Mouse (Mus musculus) liver, adult (tissue): ENCODE data around the gene Ubxn2a.

Experiments used
- GATA4 ChIP-seq: IDR thresholded peaks from 2 replicates; pipeline ENCODE4 v1.6.1; 2014; ENCODE audit warnings: mild to moderate bottlenecking, low read length; ENCODE audit not compliant: insufficient replicate concordance

The Ubxn2a gene

DNA sequence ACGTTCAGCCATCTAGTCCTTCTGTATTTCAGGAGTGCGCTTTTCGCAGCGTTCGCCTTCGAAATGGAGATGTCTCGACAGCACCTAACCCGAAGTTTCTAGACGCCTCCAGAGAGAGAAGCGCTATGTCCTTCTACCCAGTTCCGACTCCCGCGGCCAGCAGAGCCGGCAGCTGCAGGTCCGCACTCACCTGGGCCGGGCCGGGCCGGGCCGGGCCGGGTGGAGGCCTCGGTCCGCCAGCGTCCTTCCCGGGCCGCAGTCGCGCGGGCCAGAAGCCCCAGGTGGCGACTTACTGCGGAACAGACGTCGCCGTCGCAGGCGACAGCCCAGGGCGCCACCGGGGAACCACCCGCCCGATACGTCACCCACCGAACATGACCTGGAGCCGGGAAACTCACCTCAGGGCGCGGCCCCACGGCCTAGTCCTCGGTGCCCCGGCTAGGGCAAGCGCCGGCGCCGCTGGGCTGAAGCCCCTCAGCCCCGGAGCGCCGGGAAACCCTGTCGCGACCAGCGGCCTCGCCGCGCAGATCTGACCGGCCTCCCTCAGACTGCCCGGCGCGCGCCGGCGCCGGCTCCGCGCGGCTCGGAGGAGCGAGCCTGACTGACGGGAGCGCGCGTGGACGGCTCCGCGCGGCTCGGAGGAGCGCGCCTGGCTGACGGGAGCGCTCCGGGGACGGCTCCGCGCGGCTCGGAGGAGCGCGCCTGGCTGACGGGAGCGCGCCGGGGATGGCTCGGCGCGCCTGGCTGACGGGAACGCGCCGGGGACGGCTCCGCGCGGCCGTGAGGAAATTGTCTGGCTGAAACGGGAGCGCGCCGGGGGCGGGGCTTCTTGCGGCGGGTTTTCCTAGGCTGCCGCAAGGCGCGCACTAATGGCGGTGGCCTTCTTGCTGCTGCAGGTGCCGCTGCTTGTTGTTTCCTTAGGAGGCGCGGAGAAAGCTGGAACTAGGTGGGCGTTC, at the start of gene Ubxn2a:
Gene Ubxn2a (minus strand): TSS at position 755 of the 956 bp plus-strand sequence.
- TF ChIP-seq GATA4 = no peak

DNA sequence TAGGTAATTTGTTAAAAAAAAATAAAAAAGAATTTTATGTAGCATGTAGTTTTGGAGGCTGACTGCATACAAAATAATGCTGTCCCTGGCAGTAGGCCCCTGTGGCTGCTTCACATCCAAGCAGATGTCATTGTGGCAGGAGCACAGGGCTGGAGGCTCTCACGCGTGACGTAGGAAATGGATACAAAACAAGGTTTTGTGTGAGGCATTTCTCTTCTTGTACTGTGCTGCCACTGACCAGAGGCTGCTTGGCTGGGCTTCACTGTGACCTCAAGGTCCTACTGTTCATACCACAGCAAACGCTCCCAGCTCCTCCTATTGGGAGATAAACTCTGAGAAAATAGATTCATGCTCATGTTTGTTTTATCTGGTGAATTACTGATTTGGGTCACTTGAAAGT, 45.7 kb upstream of the Ubxn2a start:
- TF ChIP-seq GATA4 = no peak

DNA sequence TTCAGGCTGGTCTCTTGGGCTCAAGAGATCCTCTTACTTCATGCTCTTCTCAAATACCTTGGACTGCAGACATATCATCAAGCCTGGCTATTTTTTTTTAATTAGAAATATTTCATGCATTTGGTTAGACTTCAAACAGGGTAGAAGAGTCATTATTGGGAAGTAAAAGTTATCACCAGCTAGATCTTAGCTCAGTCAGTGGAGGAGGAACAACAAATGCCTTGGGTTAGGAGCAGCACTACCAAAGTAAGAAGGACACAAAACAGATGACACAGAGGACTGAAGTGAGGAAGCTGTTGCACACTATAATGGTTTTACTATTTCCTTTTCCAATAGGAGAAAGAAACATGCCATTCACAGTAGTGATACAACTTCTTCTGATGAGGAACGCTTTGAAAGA, 44.8 kb upstream of the Ubxn2a start:
- TF ChIP-seq GATA4 = no peak

DNA sequence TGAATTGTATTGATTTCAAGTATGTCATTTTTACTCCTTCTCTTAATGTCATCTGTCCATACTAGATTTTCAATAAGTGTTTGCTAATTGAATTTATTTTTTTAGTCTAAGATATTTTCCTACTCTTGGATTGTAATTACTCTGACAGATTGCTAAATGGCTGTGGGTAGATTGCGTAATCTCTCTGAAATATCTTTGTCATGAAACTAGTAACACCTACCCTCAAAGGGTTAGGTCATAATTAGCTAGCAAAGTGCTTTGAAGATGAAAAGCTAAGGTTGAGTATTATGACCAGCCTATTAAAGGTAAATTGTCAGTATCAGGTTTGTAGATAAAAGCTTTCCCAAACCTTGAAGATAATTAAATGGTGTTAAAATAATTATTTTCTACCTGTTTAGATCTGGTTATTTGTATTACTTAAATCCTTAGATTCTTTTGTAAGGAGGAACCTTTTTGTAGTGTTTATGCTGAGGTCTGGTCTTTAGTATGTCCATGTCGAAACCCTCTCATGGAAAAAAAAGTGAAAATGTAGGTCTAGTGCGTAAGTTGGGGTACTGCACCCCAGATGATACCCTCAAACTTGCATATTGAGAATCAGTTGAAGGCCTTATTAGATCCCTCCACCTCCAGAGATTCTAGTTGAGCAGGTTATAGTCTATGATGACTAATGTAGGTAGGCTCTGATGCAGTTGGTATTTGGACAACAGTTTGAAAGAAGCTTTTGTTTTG, 23.5 kb upstream of the Ubxn2a start:
- no peak for TF ChIP-seq GATA4

DNA sequence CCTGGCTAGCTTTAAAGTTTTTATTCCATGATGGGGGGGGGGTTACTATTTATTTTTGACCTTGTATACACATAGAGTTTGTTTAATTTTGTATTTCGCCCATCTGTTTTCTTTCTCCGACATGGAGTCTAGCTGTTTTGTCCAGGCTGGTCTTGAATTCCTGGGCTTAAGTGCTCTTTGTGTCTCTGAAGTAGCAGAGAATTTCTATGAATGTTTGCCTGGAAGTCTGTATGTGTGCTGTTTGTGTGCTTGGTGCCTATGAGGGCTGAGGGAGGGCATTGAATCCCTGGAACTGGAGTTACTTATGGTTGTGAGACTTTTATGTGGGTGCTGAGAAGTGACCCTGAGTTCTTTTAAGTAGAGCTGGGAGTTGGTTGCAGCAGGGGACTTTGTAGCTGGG, 20.7 kb upstream of the Ubxn2a start:
- no peak for TF ChIP-seq GATA4

DNA sequence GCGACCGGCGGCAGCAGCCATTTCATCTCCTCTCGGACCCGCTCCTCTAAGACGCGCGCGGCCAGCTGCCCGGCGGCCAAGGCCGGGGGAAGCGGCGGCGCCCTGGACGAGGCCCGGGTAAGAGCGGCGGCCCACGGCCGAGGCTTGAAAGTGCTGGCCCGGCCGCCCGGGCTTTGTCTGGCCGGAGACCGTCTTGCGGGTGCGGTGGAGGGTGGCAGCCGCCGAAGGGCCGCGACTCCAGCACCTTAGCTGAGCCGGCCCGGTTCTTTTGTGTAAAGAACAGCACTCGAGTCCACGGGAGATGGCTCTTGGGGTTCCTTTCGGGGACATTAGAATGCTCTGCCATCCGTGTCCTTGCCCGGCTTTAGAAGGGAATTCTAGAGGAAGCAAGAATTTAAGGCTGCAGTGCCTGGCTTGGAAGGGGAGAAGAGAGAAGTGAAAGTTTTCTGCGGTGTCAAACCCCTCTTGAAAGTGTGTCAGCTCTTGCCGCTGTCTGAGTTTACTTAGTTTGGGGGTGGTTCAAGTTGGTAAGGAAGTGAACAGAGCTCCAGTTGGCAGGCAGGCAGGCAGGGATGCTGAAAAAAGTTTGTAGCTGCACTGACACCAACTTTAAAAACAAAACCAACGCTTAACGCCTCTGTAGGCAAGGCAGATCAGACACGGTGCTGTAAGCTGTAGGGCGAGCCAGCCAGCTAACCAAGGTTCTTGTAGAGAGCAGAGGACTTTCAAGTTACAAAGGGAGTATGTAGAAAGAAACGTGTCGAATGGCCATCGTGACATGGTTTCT, 10.5 kb upstream of the Ubxn2a start:
- no peak for TF ChIP-seq GATA4

DNA sequence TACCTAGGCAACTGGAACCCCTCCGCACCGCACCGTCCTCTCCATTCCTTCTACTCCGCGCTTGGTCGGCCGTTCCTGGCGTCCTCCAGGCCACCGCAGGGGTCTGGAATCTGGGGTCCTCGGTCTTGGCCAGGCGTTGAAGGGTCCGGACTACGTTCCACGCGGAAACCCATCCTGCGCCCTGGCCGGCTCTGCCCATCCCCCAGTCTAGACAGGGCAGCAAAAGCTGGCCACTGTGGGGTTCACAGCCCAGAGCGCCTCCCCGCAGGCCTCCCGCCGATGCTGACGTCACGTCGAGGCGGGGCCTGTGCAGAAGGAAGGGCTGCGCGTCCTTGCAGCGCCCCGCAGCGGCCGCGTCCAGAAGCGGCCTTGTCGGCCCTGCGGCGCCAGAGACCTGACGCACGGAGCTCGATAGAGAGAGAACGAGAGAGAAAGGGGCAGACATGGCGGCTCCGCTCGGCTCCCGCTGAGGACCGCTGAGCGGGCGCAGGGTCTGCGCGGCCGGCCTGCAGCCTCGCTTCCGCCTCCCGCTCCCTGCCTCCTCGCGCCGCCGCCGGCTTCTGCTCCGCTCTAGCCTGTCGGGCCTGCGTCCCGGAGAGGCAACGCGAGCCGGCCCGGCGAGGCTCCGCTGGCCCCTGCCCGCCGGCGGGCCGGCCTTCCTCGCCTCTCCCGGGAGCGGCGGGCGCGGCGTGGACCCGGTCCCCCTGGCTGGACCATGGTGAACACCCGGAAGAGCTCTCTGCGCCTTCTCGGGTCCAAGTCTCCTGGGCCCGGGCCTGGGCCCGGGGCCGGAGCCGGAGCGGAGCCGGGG, 9.7 kb upstream of the Ubxn2a start, which contains the start of gene Atad2b:
Gene Atad2b (plus strand): TSS at position 360 of the 811 bp plus-strand sequence.
- TF ChIP-seq GATA4 = peak; percentile 47; the same call in 1 of the 2 replicates

DNA sequence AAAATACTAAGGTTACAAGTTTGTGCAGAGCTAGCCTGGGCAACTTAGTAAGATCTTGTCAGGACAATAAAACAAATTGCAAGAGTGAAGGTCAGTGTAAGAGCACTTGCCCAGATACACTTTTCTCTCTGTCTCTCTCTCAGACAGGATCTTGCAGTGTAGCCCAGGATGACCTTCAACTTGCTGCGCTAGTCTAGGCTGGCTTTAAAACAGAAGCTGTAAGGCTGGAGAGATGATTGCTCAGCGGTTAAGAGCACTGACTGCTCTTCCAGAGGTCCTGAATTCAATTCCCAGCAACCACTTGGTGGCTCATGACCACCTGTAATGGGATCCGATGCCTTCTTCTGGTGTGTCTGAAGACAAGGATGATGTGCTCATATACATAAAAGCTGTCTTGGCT, 7.4 kb upstream of the Ubxn2a start:
- TF ChIP-seq GATA4 = no peak

DNA sequence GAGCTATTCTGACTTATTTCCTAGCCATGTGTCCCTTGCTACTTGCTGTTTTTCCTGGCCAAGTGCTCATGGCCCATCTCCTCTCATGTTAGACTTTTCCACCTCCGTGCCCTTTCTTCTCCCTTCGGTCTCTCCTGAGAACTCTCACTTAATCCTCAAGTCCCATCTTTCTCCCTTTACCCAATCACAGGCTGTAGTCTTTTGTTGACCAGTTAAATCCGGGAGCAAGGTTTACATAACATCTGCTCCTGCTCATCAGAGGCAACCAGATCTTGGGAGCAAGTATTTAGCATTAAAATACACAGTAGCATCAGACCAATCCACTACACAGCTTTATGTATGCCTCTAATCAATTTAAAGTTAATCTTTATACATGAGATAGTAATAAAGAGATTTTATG, 6.9 kb upstream of the Ubxn2a start:
- no peak for TF ChIP-seq GATA4

DNA sequence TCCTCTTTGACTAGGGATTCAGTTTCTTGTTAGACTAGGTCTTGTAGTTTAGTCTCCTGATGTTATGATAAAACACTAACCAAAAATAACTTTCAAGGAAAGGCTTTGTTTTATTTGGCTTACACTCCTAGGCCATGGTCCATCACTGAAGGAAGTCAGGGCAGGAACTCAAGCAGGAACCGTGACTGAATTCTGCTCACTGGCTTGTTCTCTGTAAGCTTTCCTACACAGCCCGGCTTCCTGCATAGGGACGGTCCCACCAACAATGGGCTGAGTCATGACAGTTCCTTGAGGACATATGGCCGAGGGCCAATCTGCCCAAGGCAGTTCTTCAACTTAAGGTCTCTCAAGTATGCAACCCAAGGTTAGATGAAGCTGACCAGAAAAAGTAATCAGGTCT, 4.2 kb upstream of the Ubxn2a start:
- TF ChIP-seq GATA4 = no peak

DNA sequence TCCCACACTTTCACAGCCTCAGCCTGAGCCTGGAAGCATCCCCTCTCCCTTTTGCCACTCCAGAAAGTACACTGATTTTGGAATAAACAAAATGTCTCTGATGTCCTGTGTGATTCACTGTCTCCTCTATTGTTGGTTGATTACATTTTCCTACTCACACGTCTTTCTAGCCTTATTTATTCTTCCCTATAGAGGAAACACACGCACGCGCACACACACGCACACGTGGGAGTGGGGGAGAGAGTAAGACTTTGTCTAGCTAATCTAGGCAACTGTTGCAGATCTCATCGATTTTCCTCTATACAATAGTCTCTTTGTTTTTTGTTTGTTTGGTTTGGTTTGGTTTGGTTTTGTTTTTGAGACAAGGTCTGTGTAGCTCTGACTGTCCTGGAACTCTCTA, 886 bp upstream of the Ubxn2a start:
- no peak for TF ChIP-seq GATA4

DNA sequence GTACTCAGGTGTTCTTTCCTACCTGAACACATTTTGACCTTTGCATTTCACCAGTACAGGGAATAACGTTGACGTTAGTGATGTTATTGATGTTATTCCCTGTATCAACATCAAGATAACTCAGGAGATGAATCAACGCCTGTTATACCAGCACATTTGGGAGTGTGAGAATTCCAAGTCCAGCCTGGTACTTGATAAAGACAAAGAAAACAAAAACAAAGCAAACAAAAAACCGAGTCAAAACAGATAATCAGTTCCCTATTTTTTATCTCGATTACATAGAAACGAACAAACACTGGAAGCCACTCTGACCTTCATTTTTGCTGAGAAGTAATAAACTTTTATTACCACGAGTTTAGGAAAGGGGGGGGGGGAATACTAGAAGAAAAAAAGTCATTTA, 1.0 kb downstream of the Ubxn2a start:
- TF ChIP-seq GATA4 = no peak

DNA sequence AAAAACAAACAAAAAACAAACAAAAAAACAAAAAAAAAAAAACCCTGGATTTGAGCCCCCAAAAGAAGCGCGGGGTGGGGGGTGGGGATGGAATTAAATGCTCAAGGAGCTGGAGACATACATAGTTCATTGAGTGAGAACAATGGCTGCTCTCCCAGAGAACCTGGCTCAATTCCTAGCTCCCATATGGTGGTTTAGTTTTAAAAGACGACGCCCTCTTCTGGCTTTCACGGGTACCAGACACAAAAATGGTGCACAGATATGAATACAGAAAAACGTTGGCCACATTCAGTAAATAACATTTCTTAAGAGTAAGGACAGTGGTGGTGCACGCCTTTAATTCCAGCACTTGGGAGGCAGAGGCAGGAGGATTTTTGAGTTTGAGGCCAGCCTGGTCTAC, 1.6 kb downstream of the Ubxn2a start:
- TF ChIP-seq GATA4 = no peak

DNA sequence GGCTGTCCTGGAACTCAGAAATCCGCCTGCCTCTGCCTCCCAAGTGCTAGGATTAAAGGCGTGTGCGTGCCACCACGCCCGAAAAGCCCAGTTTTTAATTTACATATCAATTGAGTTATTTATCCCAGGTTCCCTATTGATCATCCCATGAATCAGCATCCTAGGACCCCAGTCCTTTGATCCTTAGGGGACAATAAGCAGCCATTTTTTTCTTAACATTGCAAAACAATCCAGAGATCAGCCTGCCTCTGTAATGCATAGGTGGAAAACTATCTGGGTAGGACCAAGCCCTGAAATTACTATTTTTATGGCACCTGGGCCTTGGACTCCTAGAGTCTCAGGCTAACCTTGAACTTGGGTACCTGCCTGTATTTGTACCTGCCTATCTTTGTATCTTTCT, 9.5 kb downstream of the Ubxn2a start:
- no peak for TF ChIP-seq GATA4
